Mouse (Mus musculus) neural tube, embryonic 14.5 days (tissue): Measurements from ENCODE around the gene Rtn3. TPM values are rescaled to one million over a fixed set of nuclear protein-coding genes. Genes with fewer than 3 reads are reported as not detected.
"Not testable (repeated sequence)": the region's sequence is repeated elsewhere in the genome, so short reads cannot be mapped to it uniquely, and the experiment has no call there.

Experiments
- ATAC-seq: fragments of 200-750 bp; cut with Nextera tagmentation; 2 replicates; pipeline ENCODE4 v1.8.0; 2017; ENCODE audit warnings: low read depth, mild to moderate bottlenecking, moderate TSS enrichment, moderate library complexity
- H3K27ac ChIP-seq: fragments of 300-500 bp; sonication (generic); 2 replicates; pipeline ENCODE4 v1.5.1; 2014; ENCODE audit warnings: low read depth, mild to moderate bottlenecking, control low read depth, low read length, moderate library complexity, mixed read lengths
- H3K27me3 ChIP-seq: fragments of 300-500 bp; sonication (generic); 2 replicates; pipeline ENCODE4 v1.6.1; 2014; ENCODE audit warnings: low read length; ENCODE audit not compliant: control insufficient read depth, insufficient read depth
- H3K36me3 ChIP-seq: fragments of 300-500 bp; sonication (generic); 2 replicates; pipeline ENCODE4 v1.6.1; 2014; ENCODE audit warnings: low read length, mixed read lengths; ENCODE audit not compliant: control insufficient read depth, insufficient read depth
- H3K4me1 ChIP-seq: fragments of 300-500 bp; sonication (generic); 2 replicates; pipeline ENCODE4 v1.6.1; 2014; ENCODE audit warnings: low read length; ENCODE audit not compliant: control insufficient read depth, insufficient read depth
- H3K4me2 ChIP-seq: fragments of 300-500 bp; sonication (generic); 2 replicates; pipeline ENCODE4 v1.6.1; 2014; ENCODE audit warnings: mild to moderate bottlenecking, low read depth, low read length, control low read depth
- H3K4me3 ChIP-seq: fragments of 300-500 bp; sonication (generic); 2 replicates; pipeline ENCODE4 v1.5.1; 2014; ENCODE audit warnings: low read depth, low read length, control low read depth, mixed read lengths
- H3K9ac ChIP-seq: fragments of 300-500 bp; sonication (generic); replicated peaks from 2 replicates; pipeline ENCODE4 v1.6.1; 2014; ENCODE audit warnings: low read depth, mild to moderate bottlenecking, control low read depth, low read length, mixed read lengths
- H3K9me3 ChIP-seq: fragments of 300-500 bp; sonication (generic); 2 replicates; pipeline ENCODE4 v1.6.1; 2016; ENCODE audit warnings: low read length; ENCODE audit not compliant: control insufficient read depth
- WGBS: fragments of 180-500 bp; shearing (Covaris S2); extraction: QIAGEN DNeasy Blood & Tissue Kit; methylation state at CpG from one replicate; pipeline ENCODE4 v1.1.7; 2014; 5-methylcytosine and 5-hydroxymethylcytosine counted together
- polyA plus RNA-seq: library from polyadenylated mRNA; unstranded; fragments of >200 nt; fragmentation: Nextera tagmentation; extraction: Ambion mirVana; gene quantifications from 2 replicates; pipeline ENCODE4 v1.2.1, GENCODE M21; 2014

Gene Rtn3
- polyA plus RNA-seq, 1 experiment from 2014 or later: 576 TPM

DNA sequence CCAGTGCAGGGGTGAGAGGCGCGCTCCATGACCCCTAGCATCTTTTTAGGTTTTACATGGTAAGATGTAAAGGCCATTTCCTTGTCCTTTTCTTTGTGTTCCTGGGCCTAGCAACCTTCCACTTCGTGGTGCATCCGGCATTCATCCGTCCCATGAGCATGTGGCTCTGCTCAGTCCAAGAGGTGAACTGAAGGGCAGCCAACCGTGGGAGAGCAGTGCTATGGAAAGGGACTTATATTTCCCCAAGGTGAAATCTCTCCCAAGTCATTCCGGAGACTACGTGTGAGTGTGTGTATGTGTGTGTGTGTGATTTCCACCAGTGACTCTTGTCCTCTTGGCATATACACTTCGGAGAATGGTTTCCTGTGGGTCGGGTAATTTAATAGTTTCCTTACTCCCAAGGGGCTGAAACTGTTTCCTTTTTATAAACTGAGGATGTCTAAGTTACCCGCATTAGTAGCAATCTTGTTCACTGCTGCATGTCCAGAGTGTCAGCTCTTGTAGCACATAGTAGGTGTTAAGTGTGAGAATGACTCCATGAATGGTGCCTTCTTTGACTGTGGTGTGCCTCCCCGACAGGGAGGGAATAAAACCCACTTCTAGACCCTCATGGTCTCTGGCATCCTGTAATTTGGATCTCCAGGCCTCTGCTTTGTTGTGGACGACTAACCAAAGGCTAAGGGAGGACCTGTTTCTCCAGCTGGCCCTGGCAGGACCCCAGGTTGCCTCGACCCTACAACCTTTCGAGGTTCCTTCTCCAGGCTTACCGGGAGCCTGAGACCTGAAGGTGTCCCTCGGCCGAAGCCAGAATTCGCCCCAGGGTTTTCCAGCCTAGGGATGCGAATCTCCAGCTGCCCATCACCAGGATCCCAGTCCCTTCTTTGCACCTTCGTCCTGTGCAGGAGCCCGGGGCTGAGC is 66.9 kb downstream of the Rtn3 start:
- 19% methylated on average over 22 of the region's 22 CpGs for WGBS
- ATAC-seq: no peak
- peaks cover 34% of the 10 kb centered on the region for H3K4me1 ChIP-seq

DNA sequence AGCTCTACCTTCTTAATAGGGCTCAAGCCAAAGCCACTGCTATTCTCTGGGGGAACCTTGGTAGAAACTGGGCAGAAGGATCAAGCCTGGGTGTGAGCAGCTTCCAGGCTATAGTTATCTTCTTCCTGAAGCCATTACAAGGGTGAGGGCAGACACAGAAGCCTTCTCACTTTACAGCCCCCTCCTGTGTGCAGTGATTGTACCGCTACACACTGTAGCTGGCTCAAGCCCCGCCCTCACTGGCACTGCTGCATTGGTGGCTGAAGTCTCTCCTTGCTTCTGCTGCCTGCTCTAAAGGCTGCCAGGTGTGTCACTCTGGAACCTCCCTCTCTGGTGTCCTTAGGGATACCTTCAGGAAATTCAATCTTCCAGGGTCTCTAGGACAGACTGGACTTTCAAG is 70.7 kb downstream of the Rtn3 start:
- no peak for ATAC-seq
- no peaks in the 10 kb centered on the region for H3K27me3 ChIP-seq
- 63% methylated on average over 2 of the region's 2 CpGs for WGBS
- no peak overlapping the region for H3K4me2 ChIP-seq
- no peaks in the 10 kb centered on the region for H3K9me3 ChIP-seq
- H3K4me1 ChIP-seq: peaks cover 9% of the 10 kb centered on the region
- H3K9ac ChIP-seq: no peak overlapping the region
- no peak overlapping the region for H3K4me3 ChIP-seq
- H3K36me3 ChIP-seq: no peaks in the 10 kb centered on the region
- H3K27ac ChIP-seq: no peak overlapping the region

More for the DNA sequence above, 66.9 kb downstream of the Rtn3 start:
- Histone ChIP-seq H3K27ac (peak overlapping the region; percentile 99), H3K27me3 (no peaks in the 10 kb centered on the region), H3K36me3 (peaks cover 3% of the 10 kb centered on the region), H3K9me3 (no peaks in the 10 kb centered on the region), H3K9ac (peak overlapping the region; percentile 100), H3K4me3 (peak overlapping the region; percentile 93), H3K4me2 (peak overlapping the region; percentile 74)

DNA sequence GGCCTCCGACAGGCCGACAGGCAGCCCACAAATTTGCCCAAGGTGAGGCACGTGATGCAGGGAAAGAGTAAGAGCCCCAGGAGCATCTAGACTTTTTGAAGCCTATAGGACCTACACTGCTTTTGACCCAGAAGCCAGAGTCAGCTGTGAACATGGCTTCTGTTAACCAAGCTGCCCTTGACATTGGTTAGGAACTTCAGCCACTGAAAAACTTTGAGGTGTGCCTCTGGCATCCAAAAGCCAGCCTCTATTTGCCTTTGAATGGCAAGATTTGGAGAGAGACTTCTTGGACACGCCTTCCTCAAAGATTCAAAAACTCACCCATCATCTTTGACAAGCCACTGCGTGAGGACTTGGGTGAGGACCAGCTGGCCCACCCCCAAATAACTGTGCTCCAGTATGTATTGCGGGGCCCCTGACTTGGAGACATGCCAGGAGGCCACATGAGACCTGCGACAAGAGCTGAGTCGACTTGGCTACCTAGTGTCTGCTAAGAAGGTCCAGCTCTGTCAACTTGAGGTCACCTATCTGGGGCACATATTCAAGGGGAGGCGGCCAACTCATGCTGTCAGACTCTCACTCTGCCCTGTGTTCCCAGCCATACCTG is 78.4 kb downstream of the Rtn3 start:
- Histone ChIP-seq H3K4me3 (no peak overlapping the region), H3K27ac (no peak overlapping the region)

DNA sequence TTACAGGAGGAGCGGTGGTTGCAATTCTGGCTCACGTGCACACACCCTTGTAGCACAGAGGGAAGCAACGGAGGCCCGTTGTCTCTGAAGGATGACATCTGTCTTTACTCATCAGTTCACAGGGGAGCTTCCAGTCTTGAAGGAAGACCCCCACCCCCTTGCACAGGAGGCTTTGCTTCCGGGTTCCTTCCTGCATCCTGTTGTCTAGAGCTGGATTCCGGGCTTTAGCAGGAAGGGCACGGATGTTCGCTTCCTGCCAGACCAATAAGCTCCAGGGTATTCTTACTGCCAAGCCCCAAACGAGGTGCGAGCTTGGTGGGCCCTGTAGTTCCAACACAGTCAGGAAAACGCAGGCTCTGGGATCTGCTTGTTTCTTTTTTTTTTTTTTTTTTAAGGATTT is 82.4 kb downstream of the Rtn3 start:
- H3K36me3 ChIP-seq: no peaks in the 10 kb centered on the region
- no peak overlapping the region for H3K4me2 ChIP-seq
- WGBS: 84% methylated on average over 11 of the region's 11 CpGs
- H3K27me3 ChIP-seq: no peaks in the 10 kb centered on the region
- H3K4me1 ChIP-seq: no peaks in the 10 kb centered on the region
- ATAC-seq: no peak
- no peaks in the 10 kb centered on the region for H3K9me3 ChIP-seq
- no peak overlapping the region for H3K27ac ChIP-seq
- H3K9ac ChIP-seq: no peak overlapping the region
- H3K4me3 ChIP-seq: no peak overlapping the region

More for the DNA sequence above, 78.4 kb downstream of the Rtn3 start:
- no peaks in the 10 kb centered on the region for H3K27me3 ChIP-seq
- H3K36me3 ChIP-seq: no peaks in the 10 kb centered on the region
- ATAC-seq: no peak
- WGBS: 79% methylated on average over 9 of the region's 9 CpGs
- no peak overlapping the region for H3K9ac ChIP-seq
- H3K4me1 ChIP-seq: no peaks in the 10 kb centered on the region
- no peaks in the 10 kb centered on the region for H3K9me3 ChIP-seq
- no peak overlapping the region for H3K4me2 ChIP-seq

DNA sequence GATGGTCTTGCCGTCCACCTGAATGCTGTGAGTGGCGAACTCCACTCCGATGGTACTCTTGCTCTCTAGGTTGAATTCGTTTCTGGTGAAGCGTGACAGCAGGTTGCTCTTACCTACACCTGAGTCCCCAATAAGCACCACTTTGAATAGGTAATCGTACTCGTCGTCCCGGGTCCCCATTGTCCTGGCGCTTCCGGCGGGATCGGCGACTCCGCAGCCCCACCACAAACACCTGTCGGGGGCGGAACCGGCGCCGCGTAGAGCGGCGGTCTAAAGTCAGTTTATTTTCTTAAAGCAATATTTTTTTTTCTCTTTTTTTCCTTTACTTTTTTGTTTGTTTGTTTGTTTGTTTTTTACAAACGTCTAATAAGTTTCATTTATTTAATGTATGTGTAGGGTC is 84.2 kb downstream of the Rtn3 start:
- ATAC-seq: not testable (repeated sequence)
- WGBS: 31% methylated on average over 24 of the region's 24 CpGs

DNA sequence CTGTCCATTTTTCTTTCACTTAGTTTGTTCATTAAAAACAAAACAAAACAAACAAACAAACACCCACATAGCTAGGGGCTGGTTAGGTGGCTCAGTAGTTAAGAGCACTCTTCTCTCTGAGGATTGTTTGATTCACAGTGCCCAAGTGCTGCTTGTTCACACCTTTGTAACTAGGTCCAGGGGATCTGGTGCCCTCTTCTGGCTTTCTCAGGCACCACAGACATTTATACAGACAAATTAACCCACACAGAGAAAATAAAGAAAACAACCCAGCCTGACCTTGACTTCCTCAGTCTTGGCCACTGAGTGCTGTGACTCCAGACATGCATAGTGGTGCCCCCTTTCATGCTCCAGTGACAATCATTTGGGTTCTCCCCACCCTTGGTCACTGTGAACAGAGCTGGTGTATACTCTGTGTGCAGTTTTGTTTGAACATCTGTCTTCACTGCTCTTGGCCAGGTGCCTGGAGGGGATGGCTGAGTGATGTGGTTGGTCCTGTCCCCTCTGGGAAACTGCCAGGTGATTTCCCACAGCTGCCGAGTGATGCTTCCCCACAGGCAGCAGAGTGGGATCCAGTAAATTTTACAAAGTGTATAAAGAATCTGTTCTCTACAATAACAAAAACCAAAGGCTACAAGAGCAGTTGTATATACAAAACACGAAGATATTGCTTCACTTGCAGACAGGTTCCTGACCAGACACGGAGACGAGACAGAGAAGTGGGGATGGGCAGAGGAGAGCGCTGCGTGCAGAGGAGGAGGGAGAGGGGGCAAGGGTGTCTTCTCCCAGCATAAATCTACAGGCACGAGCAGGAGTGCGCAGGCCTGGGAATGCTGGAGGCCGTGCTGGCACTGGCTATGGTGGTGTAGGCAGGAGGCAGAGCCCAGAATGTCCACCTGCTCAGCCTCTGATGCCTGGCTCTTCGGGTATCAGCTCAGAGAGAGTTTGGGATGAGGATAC is 85.9 kb downstream of the Rtn3 start:
- H3K4me1 ChIP-seq, H3K4me2 ChIP-seq, H3K36me3 ChIP-seq, H3K4me3 ChIP-seq, H3K27ac ChIP-seq, H3K9me3 ChIP-seq, H3K27me3 ChIP-seq, H3K9ac ChIP-seq, ATAC-seq: not testable (repeated sequence)
- WGBS: 50% methylated on average over 6 of the region's 10 CpGs

More for the DNA sequence above, 84.2 kb downstream of the Rtn3 start:
- H3K9me3 ChIP-seq, H3K36me3 ChIP-seq, H3K4me2 ChIP-seq, H3K27me3 ChIP-seq, H3K9ac ChIP-seq, H3K27ac ChIP-seq, H3K4me1 ChIP-seq, H3K4me3 ChIP-seq: not testable (repeated sequence)

DNA sequence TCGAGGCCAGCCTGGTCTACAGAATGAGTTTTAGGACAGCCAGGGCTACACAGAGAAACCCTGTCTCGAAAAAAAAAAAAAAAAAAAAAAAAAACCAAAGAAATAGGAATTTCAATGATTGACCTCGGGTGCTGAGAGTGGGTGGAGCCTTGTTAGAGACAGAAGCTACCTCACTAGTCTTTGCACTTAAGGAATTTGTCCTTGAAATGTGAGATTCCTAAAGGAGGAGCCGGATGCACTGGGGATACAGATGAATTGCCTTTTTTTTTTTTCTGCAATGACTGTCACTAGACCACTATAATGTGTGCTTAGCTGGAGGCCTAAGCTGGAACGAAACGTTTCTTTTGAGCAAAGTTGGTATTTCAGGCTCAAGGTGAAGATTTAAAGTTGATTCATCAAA is 94.6 kb downstream of the Rtn3 start:
- H3K4me3 ChIP-seq: no peak overlapping the region
- no peak overlapping the region for H3K9ac ChIP-seq
- ATAC-seq: no peak
- no peaks in the 10 kb centered on the region for H3K9me3 ChIP-seq
- WGBS: 88% methylated on average over 6 of the region's 6 CpGs
- no peak overlapping the region for H3K4me2 ChIP-seq
- no peaks in the 10 kb centered on the region for H3K36me3 ChIP-seq
- no peak overlapping the region for H3K27ac ChIP-seq
- H3K27me3 ChIP-seq: no peaks in the 10 kb centered on the region
- no peaks in the 10 kb centered on the region; the same call in 1 of the 2 replicates for H3K4me1 ChIP-seq

DNA sequence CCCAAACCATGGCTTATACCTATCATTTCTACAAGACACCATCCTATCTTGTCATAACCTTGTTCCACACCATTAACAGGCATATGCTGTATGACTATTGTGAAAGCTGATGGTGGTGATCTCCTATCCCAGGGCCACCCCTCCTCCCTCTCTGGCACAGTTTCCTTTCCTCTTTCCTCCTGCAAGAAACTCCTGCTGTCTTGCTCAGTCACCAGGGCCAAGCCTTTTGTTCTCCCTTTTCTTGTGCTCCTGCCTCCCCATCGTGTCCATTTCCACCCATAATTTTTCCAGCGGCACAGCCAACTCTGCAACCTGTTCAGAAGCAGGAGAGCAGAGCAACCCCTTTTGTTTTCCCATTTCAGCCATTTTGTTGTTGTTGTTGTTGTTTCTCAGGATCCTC is 97.0 kb downstream of the Rtn3 start:
- H3K27ac ChIP-seq: no peak overlapping the region
- H3K27me3 ChIP-seq: no peaks in the 10 kb centered on the region
- no peaks in the 10 kb centered on the region for H3K36me3 ChIP-seq
- no peak overlapping the region for H3K4me2 ChIP-seq
- H3K4me3 ChIP-seq: no peak overlapping the region
- H3K4me1 ChIP-seq: peaks cover 7% of the 10 kb centered on the region
- WGBS: 35% methylated on average over 2 of the region's 2 CpGs
- no peak overlapping the region for H3K9ac ChIP-seq
- H3K9me3 ChIP-seq: no peaks in the 10 kb centered on the region
- no peak for ATAC-seq
